Mouse (Mus musculus) CD4-positive, CD25-positive, alpha-beta regulatory T cell, adult 2 months (primary cell): ENCODE measurements around the gene Gpr137.

Source experiments
- DNase-seq: peaks from one replicate; pipeline ENCODE4 v3.0.0-alpha.2; 2012; ENCODE audit warnings: low read depth, low spot score

Gene Gpr137

DNA sequence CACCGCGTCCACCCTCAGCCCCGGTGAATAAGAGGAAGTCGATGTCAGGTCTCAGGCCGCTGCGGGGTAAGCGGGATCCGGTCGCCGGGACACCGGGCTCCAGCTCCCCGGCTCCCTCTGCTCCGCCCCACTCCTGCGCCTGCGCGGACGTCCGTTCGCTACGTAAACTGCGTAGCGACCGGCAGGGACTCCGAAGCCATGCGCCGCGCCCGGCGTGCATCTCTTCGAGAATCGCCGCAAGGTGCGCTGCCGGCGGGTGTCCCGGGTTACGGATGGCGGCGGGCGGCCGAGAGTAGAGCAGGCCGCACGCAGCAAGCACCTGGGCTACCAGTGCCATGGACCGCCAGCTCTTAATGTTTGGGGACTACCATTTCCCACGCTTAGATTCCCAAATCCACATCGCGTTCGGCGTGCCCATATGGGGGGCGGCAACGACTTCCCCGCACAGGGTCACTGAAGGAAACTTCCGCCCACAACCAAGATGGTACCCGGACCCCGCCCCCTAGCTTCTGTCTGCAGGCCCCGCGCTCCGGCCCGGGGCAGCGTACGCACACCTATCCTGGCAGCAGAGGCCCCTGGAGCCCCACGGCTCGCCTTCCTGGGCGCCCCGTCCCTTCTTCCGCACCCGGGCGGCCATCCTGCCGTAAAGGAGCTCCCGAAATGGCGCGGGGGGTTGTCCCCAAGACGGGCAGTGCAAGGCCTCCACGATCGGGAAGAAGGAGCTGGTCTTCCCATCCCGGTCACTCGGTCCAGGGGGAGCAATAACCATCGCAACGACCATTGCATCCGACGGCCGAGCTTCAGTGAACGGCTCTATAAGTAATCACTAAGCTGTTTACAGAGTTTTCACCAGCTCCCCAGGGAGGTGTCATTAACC is 670 bp downstream of the Gpr137 start, which contains the start of gene Bad:
Gene Bad (plus strand): TSS at position 490 of the 877 bp plus-strand sequence.
- DNase-seq = peak; percentile 97

DNA sequence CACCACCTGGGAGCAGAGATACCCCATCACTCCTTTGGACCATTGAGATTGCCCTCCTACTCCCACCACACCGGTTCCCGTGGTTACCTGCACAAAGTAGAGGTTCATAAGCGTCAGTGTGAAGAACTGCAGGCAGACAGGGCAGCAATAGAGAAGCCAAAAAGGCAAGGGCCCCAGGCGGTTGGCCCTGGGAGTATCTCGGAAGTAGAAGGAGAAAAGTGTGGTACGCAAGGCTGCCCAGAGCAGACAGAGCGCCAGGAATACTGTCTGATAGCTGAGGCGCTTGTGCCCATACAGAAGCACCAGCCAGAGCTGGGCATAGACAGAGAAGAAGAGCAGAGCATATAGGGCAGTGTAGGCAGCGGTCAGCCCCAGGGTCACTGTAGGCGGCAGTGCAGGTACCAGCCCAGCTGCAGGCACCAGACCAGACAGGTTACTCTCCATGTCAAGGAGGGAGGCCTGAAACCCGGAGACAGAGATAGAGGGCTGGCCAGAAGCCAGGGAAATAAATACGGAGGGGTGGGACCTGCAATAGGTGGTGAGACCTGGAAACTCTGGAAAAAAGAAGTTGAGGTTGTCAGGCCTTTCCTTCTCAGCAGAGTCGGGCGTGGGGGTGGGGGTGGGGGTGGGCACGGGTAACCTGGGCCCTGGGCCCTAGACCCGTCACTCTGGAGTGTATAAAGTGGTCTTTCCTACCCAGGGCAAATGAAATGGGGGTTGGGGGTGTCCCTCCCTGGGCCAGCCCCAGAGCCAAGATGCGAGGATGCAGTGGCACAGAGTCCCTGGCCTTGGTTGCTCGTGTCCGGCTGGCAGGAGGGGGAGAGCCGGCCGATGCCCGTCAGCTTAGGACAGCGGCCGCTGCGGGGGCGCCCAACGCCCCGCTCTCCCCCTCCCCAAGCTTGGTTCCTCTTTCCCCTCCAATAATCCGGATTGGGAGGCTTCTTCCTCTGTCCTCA is 1.6 kb downstream of the Gpr137 start:
- no peak for DNase-seq

DNA sequence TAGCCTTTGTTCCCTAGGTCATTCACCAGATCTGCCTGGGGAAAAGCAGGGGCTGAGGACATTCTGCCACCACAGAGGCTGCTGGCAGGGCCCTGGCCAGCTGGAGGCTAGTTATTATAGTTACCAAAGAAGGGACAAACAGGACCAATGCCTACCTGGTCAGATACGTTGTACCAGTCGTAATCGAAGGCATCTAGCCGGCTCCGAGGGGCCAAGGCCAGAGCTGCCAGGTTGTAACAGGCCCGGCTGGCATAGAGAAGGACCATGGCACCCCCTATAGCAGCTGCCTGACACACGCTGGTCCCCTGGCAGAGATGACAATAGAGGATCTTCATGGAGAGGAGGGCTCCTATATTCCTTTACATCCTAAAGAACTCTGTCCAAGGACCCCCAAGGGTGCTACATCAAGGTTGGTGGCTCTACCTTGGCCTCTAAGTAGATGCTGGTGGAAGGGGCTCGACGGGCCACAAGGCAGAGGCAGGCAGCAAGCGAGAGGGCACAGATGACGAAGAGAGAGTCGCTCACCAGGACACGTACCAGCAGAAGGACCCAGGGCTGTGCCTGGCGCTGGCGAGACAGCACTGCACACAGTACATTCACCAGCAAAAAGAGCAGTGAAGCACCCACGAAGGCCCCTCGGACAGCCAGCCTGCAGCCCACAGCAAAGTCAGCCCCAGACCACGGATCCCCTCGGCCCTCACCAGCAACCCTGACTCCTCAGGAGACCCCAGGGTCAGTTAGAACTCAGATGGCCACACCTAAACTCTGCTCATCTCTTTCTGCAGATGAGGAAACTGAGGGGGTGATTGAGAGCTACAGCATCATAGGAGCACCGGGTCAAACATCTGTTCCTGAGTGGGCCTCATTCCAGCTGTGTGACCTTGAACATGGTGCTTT is 2.9 kb downstream of the Gpr137 start:
- DNase-seq = no peak

DNA sequence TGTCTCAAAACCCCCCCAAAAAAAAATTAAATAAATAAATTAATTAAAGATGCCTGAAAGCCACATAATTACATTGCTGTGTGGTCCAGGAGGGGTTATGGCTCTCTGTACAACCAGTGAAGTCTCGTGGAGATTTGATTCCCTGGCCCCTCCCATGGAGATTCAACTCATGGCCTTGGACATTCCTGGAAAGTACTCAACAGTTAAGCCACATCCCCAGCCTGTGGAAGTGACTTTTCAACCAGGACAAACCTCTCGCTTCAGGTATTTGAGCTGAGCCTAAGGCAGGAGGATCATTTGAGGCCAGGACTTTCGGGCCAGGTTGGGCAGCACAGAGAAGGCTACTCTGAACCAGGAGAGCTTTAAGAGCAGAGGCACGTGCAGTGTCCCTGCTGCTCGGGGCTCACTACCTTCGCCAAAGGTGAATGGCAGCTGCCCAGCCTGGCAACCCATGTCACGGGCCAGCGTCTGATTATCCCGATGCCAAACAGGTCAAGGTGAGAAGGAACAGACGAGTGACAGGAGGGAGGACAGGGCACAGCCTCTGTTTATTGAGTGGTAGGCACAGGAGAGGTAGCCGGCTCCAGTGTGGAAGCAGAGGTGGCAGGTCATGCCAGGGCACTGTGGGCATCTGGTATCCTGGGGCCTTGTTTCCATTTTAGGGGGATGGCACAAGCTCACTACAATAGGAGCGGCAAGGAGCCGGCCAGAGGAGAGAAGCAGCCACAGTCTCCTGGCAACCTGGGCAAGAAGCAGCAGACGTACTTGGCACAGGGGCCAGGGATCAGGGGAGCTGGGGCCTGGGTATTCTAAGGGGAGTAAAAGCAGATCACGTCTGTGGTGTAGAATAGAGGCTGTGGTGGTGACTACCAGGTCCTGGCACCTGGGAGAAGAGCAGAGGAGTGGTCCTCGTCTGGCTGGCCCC is 4.5 kb downstream of the Gpr137 start:
- no peak for DNase-seq

DNA sequence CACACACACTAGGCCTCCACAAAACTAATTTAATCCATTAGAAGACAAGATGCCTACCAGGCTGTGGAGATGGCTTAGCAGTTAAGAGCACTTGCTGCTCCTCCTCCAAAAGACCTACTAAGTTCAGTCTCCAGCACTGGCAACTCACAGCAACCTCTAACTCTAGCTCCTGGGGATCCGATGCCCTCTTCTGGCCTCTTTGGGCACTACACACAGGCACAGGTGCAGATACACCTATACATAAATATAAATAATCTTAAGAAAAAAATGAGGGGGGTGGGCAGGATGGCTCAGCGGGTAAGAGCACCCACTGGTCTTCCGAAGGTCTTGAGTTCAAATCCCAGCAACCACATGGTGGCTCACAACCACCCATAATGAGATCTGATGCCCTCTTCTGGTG is 6.0 kb downstream of the Gpr137 start:
- peak; percentile 61 for DNase-seq

DNA sequence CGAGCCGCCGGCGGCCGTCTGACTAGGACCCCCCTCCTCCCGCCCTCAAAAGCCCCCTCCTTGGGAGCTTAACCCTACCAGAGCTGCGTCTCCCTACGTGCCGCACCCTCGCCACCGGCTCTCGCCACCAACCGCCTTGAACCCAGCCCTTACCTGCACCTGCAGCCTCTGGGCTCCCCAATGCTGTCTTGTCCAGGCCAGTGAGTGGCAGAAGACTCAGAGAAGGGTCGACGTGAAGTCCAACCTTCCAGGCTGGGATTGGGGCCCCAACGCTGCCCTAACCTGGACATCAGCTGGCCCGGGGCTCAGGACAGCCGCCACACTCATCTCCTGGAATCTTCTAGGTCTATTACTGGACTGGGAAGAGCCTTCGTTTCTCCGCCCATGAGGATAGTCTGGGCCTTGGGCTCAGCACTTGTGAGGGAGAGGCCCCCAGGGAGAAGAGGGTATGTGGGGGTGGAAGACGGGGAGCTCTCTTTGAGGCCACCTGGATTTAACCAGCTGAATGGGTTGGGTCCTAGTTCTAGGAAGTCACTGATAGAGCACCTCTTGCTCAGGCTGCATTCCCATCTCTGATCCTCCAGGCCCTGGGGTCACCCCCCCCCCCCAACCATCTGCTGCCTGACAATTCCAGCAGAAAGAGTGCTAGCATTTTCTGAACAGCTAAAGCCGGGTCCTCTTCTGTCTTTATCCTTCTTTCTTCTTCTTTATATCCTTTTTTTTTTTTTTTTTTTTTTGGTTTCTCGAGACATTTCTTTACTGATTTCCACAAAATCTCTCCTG is 7.9 kb downstream of the Gpr137 start, which contains the start of gene Kcnk4:
Gene Kcnk4 (minus strand): TSS at position 321 of the 783 bp plus-strand sequence.
- no peak for DNase-seq

DNA sequence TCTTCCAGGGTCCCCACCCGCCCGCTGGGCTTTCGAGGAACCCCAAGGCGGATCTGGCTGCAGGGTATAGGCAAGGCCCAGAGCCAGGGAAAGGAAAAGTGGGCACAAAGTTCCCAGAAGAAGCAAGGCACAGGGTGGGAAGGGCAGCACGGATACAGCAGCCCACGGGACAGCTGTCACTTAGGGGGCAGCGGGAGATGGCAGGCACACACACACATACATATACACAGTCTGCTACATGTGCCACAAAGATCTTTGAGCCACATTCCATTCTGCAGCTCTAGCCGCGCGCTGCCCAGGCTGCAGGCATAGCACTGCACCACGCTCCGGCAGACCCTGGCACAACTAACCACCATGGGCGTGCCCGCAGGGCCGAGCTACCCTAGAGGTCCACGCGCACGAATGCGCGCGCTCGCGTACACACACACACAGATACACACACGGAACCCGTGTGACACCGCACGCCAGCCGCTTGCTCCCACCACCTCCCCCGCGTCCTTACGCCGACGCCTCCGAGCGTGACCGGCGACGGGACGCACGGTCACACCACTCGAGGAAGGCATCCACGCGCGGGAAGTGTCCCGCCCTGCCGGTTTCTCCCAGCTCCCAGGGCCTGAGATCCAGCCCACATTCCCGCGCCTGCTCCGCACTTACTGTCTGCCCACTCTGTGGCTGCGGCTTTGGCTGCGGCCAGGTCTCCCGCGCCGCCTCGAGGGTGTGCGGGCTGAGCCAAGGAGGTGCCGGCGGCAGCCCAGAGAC is 8.7 kb downstream of the Gpr137 start:
- DNase-seq = peak; percentile 40

DNA sequence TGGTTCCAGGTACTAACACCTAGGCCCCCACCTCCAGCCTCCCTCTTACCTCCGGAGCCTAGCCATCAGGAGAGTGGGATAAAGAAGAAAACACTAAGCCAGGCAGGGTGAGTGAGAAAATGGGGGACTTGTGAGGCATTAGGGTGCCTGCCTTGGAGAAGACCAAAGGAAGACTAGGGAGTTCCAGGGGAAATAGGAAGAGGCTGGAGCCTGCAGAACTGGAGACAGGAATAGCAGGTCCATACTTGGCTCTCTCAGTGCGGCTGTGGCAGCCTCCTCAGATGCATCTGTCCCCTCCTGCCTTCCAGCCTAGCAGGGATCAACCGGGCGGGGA is 9.2 kb downstream of the Gpr137 start:
- DNase-seq = no peak

DNA sequence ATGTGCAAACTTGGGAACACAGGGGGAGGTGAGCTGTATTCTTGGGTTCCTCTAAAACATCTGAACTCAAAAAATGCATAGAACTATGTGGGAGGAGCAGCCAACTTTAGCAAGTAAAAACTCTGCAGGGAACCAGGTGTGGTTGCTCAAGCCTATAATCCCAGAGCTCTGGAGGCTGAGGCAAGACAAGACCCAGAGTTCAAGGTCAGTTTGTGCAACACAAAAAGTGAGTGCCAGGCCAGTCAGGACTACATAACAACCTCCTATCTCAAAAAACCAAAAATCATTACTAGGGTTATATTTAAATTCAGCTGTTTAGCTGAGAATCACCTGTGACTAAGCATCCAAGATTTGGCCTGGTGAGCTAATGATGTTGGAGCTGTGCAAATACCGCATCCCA is 10.3 kb downstream of the Gpr137 start:
- DNase-seq = no peak

DNA sequence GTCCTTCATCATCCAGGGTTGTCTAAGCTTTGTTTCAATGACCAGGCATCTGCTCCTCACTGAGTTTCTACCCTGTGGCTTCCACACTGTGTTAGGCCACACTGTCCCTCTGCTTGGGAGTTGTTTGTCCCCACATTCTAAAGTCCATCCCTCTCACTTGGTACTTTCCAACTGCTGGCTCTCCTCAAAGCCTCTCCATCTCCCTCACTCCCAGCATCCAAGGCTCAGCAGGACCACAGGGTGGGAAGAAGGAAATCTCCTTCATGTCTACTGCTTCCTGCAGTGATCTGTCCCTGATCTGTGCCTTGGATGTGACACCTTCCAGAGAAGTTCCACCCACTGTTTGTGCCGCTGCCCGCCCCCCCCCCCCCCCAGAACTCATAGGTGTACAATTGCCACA is 11.3 kb downstream of the Gpr137 start:
- DNase-seq = no peak

DNA sequence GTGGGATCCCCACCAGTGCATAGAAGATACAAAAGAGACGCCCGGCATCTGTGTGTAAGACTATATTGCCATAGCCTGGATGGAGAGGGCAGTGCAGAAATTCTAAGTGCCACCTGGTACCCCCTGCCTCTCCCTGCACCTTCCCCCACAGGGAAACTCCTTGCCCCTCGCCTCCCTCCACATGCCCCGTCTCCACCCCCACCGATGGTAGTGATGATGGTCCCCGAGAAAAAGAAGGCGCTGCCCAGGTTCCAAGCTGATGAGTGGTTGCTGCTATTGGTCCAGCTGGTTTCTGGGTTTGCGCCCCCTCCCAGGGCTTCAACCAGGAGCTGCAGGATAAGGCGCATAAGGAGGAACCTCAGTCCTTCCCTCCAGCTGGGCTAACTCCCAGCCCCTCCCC is 14.2 kb downstream of the Gpr137 start:
- no peak for DNase-seq

DNA sequence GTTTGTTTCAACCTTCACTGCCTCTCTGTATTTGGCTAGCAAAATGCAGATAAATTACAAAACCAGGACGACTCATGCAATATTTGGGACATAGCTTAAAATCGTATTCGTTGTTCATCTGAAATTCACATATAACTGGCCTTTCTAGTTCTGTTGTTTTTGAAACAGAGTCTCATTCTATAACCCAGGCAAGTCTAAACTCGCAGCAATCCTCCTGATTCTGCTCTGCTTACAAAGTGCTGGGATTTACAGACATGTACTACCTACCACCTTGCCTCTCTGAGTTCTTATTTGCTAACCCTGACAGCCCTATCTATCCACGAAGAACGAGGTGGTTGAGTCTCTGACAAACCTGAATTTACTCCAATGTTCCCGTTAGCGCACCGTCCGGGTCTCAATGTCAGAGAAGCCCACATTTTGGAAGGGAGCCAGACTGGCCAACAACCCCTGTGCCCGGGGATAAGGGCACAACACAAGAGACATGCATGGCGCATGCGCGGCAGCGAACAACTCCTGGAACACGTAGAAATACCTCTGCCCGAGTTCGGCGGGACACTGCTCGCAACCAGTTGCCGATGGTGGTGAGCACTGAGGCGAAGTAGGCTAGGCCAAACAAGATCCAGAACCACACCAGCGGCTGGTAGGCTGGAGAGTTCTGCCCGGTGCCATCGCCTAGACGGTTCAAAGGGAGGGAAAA is 15.6 kb downstream of the Gpr137 start:
- peak; percentile 58 for DNase-seq

DNA sequence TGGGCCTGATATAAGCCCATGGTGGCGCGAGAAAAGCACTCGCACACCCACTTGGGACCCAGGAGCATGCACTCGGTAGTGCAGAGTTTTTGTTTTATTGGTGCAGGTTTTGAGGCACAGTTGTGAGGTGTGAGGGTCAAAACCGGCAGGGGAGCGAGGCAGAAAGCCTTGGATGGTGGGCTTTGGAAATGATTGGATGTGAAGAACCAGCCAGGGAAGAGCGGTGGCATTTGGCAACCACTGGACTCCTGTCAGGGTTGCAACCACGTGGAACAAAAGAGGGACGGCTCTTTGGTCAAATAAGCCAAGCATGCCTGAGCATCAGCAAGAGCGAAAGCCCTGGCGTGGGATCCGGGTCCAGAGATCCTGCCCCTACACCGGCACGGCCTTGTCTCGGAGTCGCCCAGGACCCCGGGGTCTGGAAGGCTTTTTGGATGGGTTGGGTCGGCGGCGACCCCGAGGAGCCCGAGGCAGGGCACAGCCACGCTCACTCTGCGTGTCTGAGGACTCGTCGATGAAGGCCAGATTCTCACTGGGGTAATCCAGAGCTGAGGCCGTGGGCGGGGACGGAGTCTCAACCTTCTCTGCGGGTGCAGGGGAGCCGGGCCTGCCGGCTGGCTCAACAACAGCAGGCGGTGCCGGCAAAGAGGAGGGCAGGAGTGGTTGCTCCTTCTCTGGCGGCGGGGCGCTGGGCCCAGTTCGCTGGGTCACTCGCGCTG is 16.5 kb downstream of the Gpr137 start:
- no peak for DNase-seq

DNA sequence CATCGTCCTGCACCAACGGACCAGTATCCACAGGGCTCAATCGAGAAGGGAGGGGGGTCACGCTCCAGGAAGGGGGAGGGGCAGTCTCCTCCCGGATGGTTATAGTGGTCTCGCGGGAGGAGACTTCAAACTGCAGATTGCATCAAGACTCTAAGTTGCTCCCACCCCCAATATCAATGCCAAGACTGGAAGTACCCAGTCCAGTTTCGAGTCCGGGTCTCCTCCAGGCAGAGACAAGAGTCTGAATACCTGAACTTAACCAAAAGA is 17.0 kb downstream of the Gpr137 start, which contains the start of gene Catsperz:
Gene Catsperz (minus strand): TSS at position 74 of the 267 bp plus-strand sequence.
- DNase-seq = no peak

DNA sequence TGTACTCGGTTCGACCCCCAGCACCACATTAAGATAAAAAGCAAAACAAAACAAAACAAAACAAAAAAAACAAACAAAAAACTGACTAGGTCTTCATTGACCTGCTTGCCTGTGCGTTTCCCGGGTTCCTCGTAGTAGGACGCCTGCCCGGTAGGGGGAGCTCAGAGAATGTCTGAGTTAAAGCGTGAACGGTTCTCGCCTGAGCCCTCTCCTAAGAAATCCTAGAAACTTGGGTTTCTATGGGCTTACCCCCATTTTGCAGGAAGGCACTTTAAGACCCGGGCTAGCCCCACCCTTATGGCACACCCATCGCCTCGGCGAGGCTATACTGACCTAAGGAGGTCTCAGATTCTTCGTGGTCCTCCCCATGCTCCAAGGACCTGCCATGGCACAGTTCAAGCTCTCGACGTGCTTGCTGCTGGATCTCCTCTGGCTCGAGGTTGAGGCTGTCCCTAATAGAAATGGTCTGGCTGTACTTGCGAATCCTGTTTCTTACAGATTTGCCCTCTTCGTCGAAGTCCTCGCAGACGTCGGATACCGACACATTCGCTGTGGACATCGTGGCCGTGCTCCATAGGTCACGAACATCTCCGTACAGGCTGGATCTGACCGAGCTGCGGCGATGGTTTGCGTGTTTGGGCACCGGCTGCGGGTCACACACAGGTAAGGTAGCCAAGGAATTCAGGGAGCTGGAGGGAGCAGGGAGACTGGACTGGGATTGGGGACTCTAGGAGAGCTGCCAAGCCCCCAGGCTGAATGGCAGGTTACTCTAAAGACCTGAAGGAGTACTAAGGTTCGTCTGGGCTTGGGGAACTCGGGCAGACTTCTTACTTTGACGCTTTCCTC is 17.6 kb downstream of the Gpr137 start:
- DNase-seq = peak; percentile 87

DNA sequence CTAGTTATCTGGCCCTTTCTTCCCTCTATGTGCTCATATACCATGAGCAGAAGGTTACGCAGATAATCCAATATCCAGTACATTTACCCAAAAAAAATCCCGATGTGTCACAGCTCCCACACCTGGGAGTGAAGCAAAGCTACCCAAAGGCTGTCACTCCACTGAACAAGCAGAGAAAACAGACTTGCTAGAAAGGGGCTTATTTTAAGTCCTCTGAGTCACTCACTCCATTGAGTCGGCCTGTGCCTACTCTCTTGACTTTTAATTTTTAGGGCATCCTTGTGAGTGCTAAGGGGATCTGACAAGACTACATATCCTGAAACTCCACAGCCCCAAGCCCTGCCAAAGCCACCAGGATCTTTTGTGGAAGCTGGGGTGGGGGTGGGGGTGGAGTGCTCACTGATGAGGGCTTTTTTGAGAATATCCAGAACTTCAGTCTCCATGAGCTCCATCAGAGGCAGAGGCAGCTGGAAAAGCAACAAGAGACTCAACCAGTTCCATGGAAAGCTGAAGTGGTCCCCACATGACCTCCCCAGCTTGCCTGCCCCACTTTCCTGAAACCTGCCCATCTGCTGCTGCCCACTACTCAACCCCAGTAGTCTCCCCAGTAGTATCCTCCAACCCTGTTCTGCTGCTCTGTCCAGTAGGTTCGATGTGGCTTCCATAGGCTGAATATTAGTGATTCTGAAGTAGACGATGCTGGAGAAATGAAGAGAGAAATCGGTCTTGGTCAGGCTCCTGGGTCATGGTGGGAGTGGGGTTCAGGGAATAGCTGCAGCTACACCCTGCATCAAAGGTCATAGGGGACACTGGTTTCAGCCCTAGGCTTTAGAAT is 19.2 kb downstream of the Gpr137 start:
- DNase-seq = no peak
